Mouse (Mus musculus) midbrain, postnatal 0 days (tissue): ENCODE measurements at regions not wholly inside any gene's neighbourhood (a gene's known extent, or its start where the extent isn't known, plus 50 kb on each side); places are given as distances from the start of the nearest gene placed in this dataset.
"Not testable (repeated sequence)": the region's sequence is repeated elsewhere in the genome, so short reads cannot be mapped to it uniquely, and the experiment has no call there.

Experiments used
- ATAC-seq: fragments of 200-750 bp; cut with Nextera tagmentation; 2 replicates; pipeline ENCODE4 v1.8.0; 2017; ENCODE audit warnings: moderate number of reproducible peaks, mild to moderate bottlenecking, moderate TSS enrichment, moderate library complexity; ENCODE audit not compliant: low FRiP score
- DNase-seq: peaks from one replicate; pipeline ENCODE4 v3.0.0-alpha.2; 2015; ENCODE audit warnings: low spot score
- H3K27ac ChIP-seq: fragments of 300-500 bp; sonication (generic); 2 replicates; pipeline ENCODE4 v1.5.1; 2014; ENCODE audit warnings: low read depth, mild to moderate bottlenecking, low read length, mixed read lengths
- H3K27me3 ChIP-seq: fragments of 300-500 bp; sonication (generic); 2 replicates; pipeline ENCODE4 v1.6.1; 2014; ENCODE audit warnings: low read length, control low read depth, mixed read lengths; ENCODE audit not compliant: insufficient read depth
- H3K36me3 ChIP-seq: fragments of 300-500 bp; sonication (generic); 2 replicates; pipeline ENCODE4 v1.6.1; 2014; ENCODE audit warnings: low read length, control low read depth, mixed read lengths; ENCODE audit not compliant: insufficient read depth
- H3K4me1 ChIP-seq: fragments of 300-500 bp; sonication (generic); 2 replicates; pipeline ENCODE4 v1.6.1; 2014; ENCODE audit warnings: mild to moderate bottlenecking, control low read depth, antibody characterized with exemption, low read length, mixed read lengths; ENCODE audit not compliant: insufficient read depth
- H3K4me2 ChIP-seq: fragments of 300-500 bp; sonication (generic); 2 replicates; pipeline ENCODE4 v1.6.1; 2014; ENCODE audit warnings: low read depth, mild to moderate bottlenecking, low read length, mixed read lengths; ENCODE audit not compliant: poor library complexity, severe bottlenecking
- H3K4me3 ChIP-seq: fragments of 300-500 bp; sonication (generic); 2 replicates; pipeline ENCODE4 v1.5.1; 2014; ENCODE audit warnings: low read depth, mild to moderate bottlenecking, low read length, moderate library complexity
- H3K9ac ChIP-seq: fragments of 300-500 bp; sonication (generic); replicated peaks from 2 replicates; pipeline ENCODE4 v1.6.1; 2014; ENCODE audit warnings: mild to moderate bottlenecking, low read length, moderate library complexity, mixed read lengths; ENCODE audit not compliant: poor library complexity, severe bottlenecking
- H3K9me3 ChIP-seq: fragments of 300-500 bp; sonication (generic); 2 replicates; pipeline ENCODE4 v1.6.1; 2016; ENCODE audit warnings: low read length, control low read depth
- CTCF ChIP-seq: IDR thresholded peaks from 2 replicates; pipeline ENCODE4 v1.5.1; 2016; ENCODE audit warnings: antibody characterized with exemption, mild to moderate bottlenecking
- WGBS: fragments of 180-500 bp; shearing (Covaris S2); extraction: QIAGEN DNeasy Blood & Tissue Kit; methylation state at CpG from one replicate; pipeline ENCODE4 v1.1.7; 2014; 5-methylcytosine and 5-hydroxymethylcytosine counted together

- no peak for ATAC-seq
- TF ChIP-seq CTCF = no peak
- WGBS = 50% methylated on average over 1 of the region's 1 CpGs
These were observed 667.4 kb upstream of the Igfbp7 start for GRCm38 (mm10) chr5:78075203-78075602.

GRCm38 (mm10) chr5:78032554-78033250 is 624.9 kb upstream of the Igfbp7 start:
- WGBS = 28% methylated on average over 4 of the region's 4 CpGs
- Histone ChIP-seq H3K9ac (no peak overlapping the region), H3K4me1 (no peaks in the 10 kb centered on the region), H3K4me2 (no peak overlapping the region), H3K9me3 (no peaks in the 10 kb centered on the region), H3K27me3 (no peaks in the 10 kb centered on the region), H3K36me3 (no peaks in the 10 kb centered on the region), H3K27ac (0 out of 2 replicates have a peak overlapping the region, but pooled peaks have one; percentile 4), H3K4me3 (no peak overlapping the region)
- ATAC-seq (no peak), DNase-seq (no peak)
- TF ChIP-seq CTCF = no peak

More at GRCm38 (mm10) chr5:78075203-78075602, 667.4 kb upstream of the Igfbp7 start:
- Histone ChIP-seq H3K4me1 (no peaks in the 10 kb centered on the region), H3K9me3 (no peaks in the 10 kb centered on the region), H3K4me2 (no peak overlapping the region), H3K27ac (no peak overlapping the region), H3K4me3 (no peak overlapping the region), H3K9ac (no peak overlapping the region), H3K27me3 (no peaks in the 10 kb centered on the region), H3K36me3 (no peaks in the 10 kb centered on the region)
- DNase-seq = no peak

GRCm38 (mm10) chr5:78017523-78017922 is 609.7 kb upstream of the Igfbp7 start:
- Histone ChIP-seq H3K4me3 (no peak overlapping the region), H3K36me3 (no peaks in the 10 kb centered on the region), H3K4me1 (no peaks in the 10 kb centered on the region), H3K9me3 (no peaks in the 10 kb centered on the region), H3K27me3 (no peaks in the 10 kb centered on the region), H3K9ac (no peak overlapping the region), H3K27ac (no peak overlapping the region), H3K4me2 (no peak overlapping the region)
- ATAC-seq (peak; percentile 76; the same call in 1 of the 2 replicates), DNase-seq (peak; percentile 5)
- 52% methylated on average over 4 of the region's 4 CpGs for WGBS
- no peak for TF ChIP-seq CTCF

- Histone ChIP-seq H3K9me3 (no peaks in the 10 kb centered on the region), H3K4me3 (no peak overlapping the region), H3K27me3 (no peaks in the 10 kb centered on the region), H3K4me2 (no peak overlapping the region), H3K9ac (no peak overlapping the region), H3K36me3 (no peaks in the 10 kb centered on the region), H3K4me1 (no peaks in the 10 kb centered on the region), H3K27ac (no peak overlapping the region)
- DNase-seq = peak; percentile 28
- 78% methylated on average over 10 of the region's 10 CpGs for WGBS
- TF ChIP-seq CTCF = no peak
- no peak for ATAC-seq
These were observed 578.7 kb upstream of the Igfbp7 start for GRCm38 (mm10) chr5:77986449-77987047.

GRCm38 (mm10) chr5:77985269-77985668 is 577.4 kb upstream of the Igfbp7 start:
- WGBS = 73% methylated on average over 1 of the region's 1 CpGs
- Histone ChIP-seq H3K27me3 (no peaks in the 10 kb centered on the region), H3K4me3 (no peak overlapping the region), H3K4me1 (no peaks in the 10 kb centered on the region), H3K27ac (no peak overlapping the region), H3K36me3 (no peaks in the 10 kb centered on the region), H3K4me2 (no peak overlapping the region), H3K9ac (no peak overlapping the region), H3K9me3 (no peaks in the 10 kb centered on the region)
- no peak for ATAC-seq
- no peak for TF ChIP-seq CTCF
- no peak for DNase-seq

GRCm38 (mm10) chr5:77940021-77940420 is 532.2 kb upstream of the Igfbp7 start:
- ATAC-seq, H3K27ac ChIP-seq: not testable (repeated sequence)

More at GRCm38 (mm10) chr5:77940021-77940420, 532.2 kb upstream of the Igfbp7 start:
- not testable (repeated sequence) for H3K9ac ChIP-seq, H3K27me3 ChIP-seq, H3K36me3 ChIP-seq, H3K4me2 ChIP-seq, H3K4me3 ChIP-seq, H3K9me3 ChIP-seq, H3K4me1 ChIP-seq, DNase-seq
- 75% methylated on average over 4 of the region's 4 CpGs for WGBS
